Mouse (Mus musculus): ENCODE measurements around the gene Mgme1.

Mgme1 gene

GRCm38 (mm10) chr2:144247337-144247978 is 23.0 kb upstream of the Mgme1 start:
- H3K36me3 ChIP-seq (ENCODE audit: insufficient read depth, low read length), result peaks cover 85% of the 10 kb centered on the region
- TF ChIP-seq POU5F1 (IDR thresholded peaks at IDR 0.05; ENCODE audit: borderline replicate concordance, low read length) (no peak), NANOG (IDR thresholded peaks at IDR 0.05; ENCODE audit: borderline replicate concordance, low read length) (no peak), CTCF (conservative IDR thresholded peaks at IDR 0.05; ENCODE audit: low read length) (no peak)
- no peaks in the 10 kb centered on the region for H3K9me3 ChIP-seq (ENCODE audit: low read length)
- peaks cover 55% of the 10 kb centered on the region for H3K4me1 ChIP-seq (replicated peaks; ENCODE audit: low read depth, low read length)
- no peak overlapping the region for H3K4me3 ChIP-seq (replicated peaks; ENCODE audit: low read length)
- no peaks in the 10 kb centered on the region for H3K27me3 ChIP-seq (ENCODE audit: insufficient read depth, low read length)

GRCm38 (mm10) chr2:144248613-144249376 is 21.7 kb upstream of the Mgme1 start:
- Histone ChIP-seq H3K9me3 (ENCODE audit: low read length) (no peaks in the 10 kb centered on the region), H3K36me3 (ENCODE audit: insufficient read depth, low read length) (peaks cover 85% of the 10 kb centered on the region), H3K4me1 (replicated peaks; ENCODE audit: low read depth, low read length) (peaks cover 53% of the 10 kb centered on the region), H3K4me3 (replicated peaks; ENCODE audit: low read length) (no peak overlapping the region), H3K27me3 (ENCODE audit: insufficient read depth, low read length) (no peaks in the 10 kb centered on the region)
- TF ChIP-seq CTCF (conservative IDR thresholded peaks at IDR 0.05; ENCODE audit: low read length) (no peak), POU5F1 (IDR thresholded peaks at IDR 0.05; ENCODE audit: borderline replicate concordance, low read length) (no peak), NANOG (IDR thresholded peaks at IDR 0.05; ENCODE audit: borderline replicate concordance, low read length) (no peak)

- H3K9me3 ChIP-seq (ENCODE audit: low read length), result no peaks in the 10 kb centered on the region
- no peaks in the 10 kb centered on the region for H3K27me3 ChIP-seq (ENCODE audit: insufficient read depth, low read length)
- peaks cover 53% of the 10 kb centered on the region for H3K4me1 ChIP-seq (replicated peaks; ENCODE audit: low read depth, low read length)
- H3K36me3 ChIP-seq (ENCODE audit: insufficient read depth, low read length), result peaks cover 91% of the 10 kb centered on the region
- no peak overlapping the region for H3K4me3 ChIP-seq (replicated peaks; ENCODE audit: low read length)
- TF ChIP-seq CTCF (conservative IDR thresholded peaks at IDR 0.05; ENCODE audit: low read length) (no peak), NANOG (IDR thresholded peaks at IDR 0.05; ENCODE audit: borderline replicate concordance, low read length) (no peak), POU5F1 (IDR thresholded peaks at IDR 0.05; ENCODE audit: borderline replicate concordance, low read length) (no peak)
Measured at GRCm38 (mm10) chr2:144250111-144250510, 20.4 kb upstream of the Mgme1 start.

GRCm38 (mm10) chr2:144262837-144263236 is 7.6 kb upstream of the Mgme1 start:
- peak overlapping the region; percentile 5; the same call in 1 of the 2 replicates for H3K4me3 ChIP-seq (replicated peaks; ENCODE audit: low read length)
- H3K4me1 ChIP-seq (replicated peaks; ENCODE audit: low read depth, low read length), result peaks cover 84% of the 10 kb centered on the region
- no peaks in the 10 kb centered on the region for H3K9me3 ChIP-seq (ENCODE audit: low read length)
- no peaks in the 10 kb centered on the region for H3K27me3 ChIP-seq (ENCODE audit: insufficient read depth, low read length)
- peaks cover 100% of the 10 kb centered on the region for H3K36me3 ChIP-seq (ENCODE audit: insufficient read depth, low read length)
- no peak for TF ChIP-seq NANOG (IDR thresholded peaks at IDR 0.05; ENCODE audit: borderline replicate concordance, low read length)
- no peak for TF ChIP-seq CTCF (conservative IDR thresholded peaks at IDR 0.05; ENCODE audit: low read length)
- no peak for TF ChIP-seq POU5F1 (IDR thresholded peaks at IDR 0.05; ENCODE audit: borderline replicate concordance, low read length)

GRCm38 (mm10) chr2:144264398-144265119 is 5.9 kb upstream of the Mgme1 start:
- H3K36me3 ChIP-seq (ENCODE audit: insufficient read depth, low read length), result peaks cover 98% of the 10 kb centered on the region
- no peaks in the 10 kb centered on the region for H3K27me3 ChIP-seq (ENCODE audit: insufficient read depth, low read length)
- H3K4me1 ChIP-seq (replicated peaks; ENCODE audit: low read depth, low read length), result peaks cover 85% of the 10 kb centered on the region
- peak overlapping the region; percentile 98 for H3K4me3 ChIP-seq (replicated peaks; ENCODE audit: low read length)
- H3K9me3 ChIP-seq (ENCODE audit: low read length), result no peaks in the 10 kb centered on the region
- TF ChIP-seq CTCF (conservative IDR thresholded peaks at IDR 0.05; ENCODE audit: low read length) (no peak), POU5F1 (IDR thresholded peaks at IDR 0.05; ENCODE audit: borderline replicate concordance, low read length) (no peak), NANOG (IDR thresholded peaks at IDR 0.05; ENCODE audit: borderline replicate concordance, low read length) (no peak)

GRCm38 (mm10) chr2:144265120-144265488 is 5.4 kb upstream of the Mgme1 start:
- Histone ChIP-seq H3K9me3 (ENCODE audit: low read length) (no peaks in the 10 kb centered on the region), H3K4me3 (replicated peaks; ENCODE audit: low read length) (peak overlapping the region; percentile 98), H3K27me3 (ENCODE audit: insufficient read depth, low read length) (no peaks in the 10 kb centered on the region), H3K4me1 (replicated peaks; ENCODE audit: low read depth, low read length) (peaks cover 81% of the 10 kb centered on the region), H3K36me3 (ENCODE audit: insufficient read depth, low read length) (peaks cover 93% of the 10 kb centered on the region)
- no peak for TF ChIP-seq CTCF (conservative IDR thresholded peaks at IDR 0.05; ENCODE audit: low read length)

DNA sequence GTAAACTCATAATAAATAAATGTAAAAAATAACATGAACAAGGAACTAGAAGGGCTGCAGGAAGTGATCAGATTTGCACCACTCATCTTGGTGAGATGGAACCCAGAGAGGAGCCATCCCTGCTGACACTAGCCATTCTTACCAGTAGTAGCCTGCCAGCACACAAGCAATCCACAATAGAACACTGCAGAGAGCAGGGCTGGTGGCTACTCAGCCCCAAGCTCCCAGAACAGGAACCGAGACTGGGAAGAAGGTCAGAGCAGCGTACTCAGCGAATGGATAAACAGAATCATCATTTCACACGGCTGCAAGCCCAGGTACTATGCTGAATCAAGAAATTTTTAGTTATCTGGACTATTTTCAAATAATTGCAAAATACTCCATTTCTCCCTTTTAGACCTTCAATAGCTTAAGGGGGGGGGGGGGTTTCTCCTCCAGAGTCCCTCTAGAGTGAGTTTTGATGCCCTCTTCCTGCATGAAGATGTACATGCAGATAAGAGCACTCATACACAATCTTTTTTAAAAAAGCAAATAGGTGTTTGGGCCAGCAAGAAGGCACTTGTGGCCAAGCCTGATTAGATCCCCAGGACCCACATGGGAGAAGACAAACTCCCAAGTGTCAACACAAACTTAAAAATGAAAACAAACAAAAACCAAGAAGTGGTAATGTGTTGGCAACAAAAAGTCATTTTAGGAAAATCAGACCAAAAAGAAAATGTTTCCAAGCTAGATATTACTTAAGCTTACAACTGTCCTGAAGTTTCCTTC is 4.4 kb upstream of the Mgme1 start:
- Histone ChIP-seq H3K36me3 (ENCODE audit: insufficient read depth, low read length) (peaks cover 83% of the 10 kb centered on the region), H3K4me3 (replicated peaks; ENCODE audit: low read length) (peak overlapping the region; percentile 98), H3K4me1 (replicated peaks; ENCODE audit: low read depth, low read length) (peaks cover 73% of the 10 kb centered on the region), H3K9me3 (ENCODE audit: low read length) (no peaks in the 10 kb centered on the region), H3K27me3 (ENCODE audit: insufficient read depth, low read length) (no peaks in the 10 kb centered on the region)
- TF ChIP-seq NANOG (IDR thresholded peaks at IDR 0.05; ENCODE audit: borderline replicate concordance, low read length) (no peak), CTCF (conservative IDR thresholded peaks at IDR 0.05; ENCODE audit: low read length) (no peak), POU5F1 (IDR thresholded peaks at IDR 0.05; ENCODE audit: borderline replicate concordance, low read length) (no peak)

Measured in E14TG2a.4 (cell line).